ENCODE assay signal across 10 mouse cellular contexts in the genomic region with DNA sequence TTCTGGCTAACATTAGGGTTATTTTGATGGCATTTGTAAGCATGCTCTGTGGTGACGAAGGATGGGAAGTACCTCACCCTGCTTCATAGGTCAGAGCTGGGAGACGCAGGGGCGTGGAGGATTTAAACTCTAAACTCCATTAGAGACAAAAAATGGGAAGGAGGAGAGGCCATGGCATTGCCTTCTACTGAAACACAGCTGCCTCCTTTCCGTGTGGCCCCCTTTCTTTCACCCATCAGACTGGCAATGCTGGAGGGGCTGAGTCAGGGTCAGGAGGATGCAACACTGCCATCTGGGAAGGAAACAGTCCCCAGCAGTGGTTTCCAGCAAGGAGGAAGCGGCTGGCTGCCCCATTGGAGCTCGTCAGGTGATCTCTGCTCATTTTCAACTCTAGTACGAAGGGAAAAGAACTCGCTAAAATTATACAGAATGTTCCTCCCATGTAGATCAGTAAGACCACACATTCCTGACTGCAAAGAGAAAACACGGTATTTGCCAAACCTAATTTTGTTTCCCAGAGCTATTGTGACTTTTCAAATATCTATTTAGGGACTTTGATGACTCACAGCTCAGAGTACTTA. TPM values are rescaled to one million over a fixed set of nuclear protein-coding genes. Genes with fewer than 3 reads are reported as not detected.
DNase-seq lines count a peak whose midpoint lies in the region; TF ChIP-seq lines count a peak whose summit lies in the region.
"Had no signal": no experiment of that assay in that cellular context is flagged by ENCODE, and none has a peak within 500 bp of the region (broad histone marks: within the 10 kb centered on the region; RNA-seq: fewer than 3 reads in every experiment).

No protein-coding gene starts in this region.

- H3K36me3 ChIP-seq in kidney, adult 2 months (ENCODE audit: control insufficient read depth, insufficient read depth, low read length): no peaks in the 10 kb centered on the region
- H3K36me3 ChIP-seq: hindbrain, embryonic 12.5 days; limb, embryonic 15.5 days had no signal

- TF ChIP-seq CTCF in kidney, adult 2 months (conservative IDR thresholded peaks at IDR 0.05; ENCODE audit: insufficient read depth, insufficient read length, low read depth, low read length): no peak
- TF ChIP-seq CTCF in bone marrow macrophage, adult 2 months (IDR thresholded peaks at IDR 0.05; ENCODE audit: low read depth, low read length): no peak

- H3K27ac ChIP-seq in kidney, adult 2 months (ENCODE audit: insufficient read depth, low read depth, low read length): peak overlapping the region; percentile 42
- peak overlapping the region; percentile 95 for H3K27ac ChIP-seq in bone marrow macrophage, adult 2 months (ENCODE audit: insufficient read depth, low read depth, low read length)
- H3K27ac ChIP-seq: limb, embryonic 15.5 days had no signal

- DNase-seq in cerebellum, adult 18-20 months: peak; percentile 41 to 52
- DNase-seq in cerebellum, adult 8-10 months: no peak
- peak; percentile 29 for DNase-seq in kidney, adult 2 months
- DNase-seq in kidney, postnatal 4 days: no peak
- peak; percentile 53 to 59 for DNase-seq in heart, postnatal 10 days
- no peak for DNase-seq in urinary bladder, postnatal 14 days (ENCODE audit: low spot score)
- no peak for DNase-seq in retina, postnatal 1 day

- no peak for TF ChIP-seq POLR2A in kidney, adult 2 months (IDR thresholded peaks at IDR 0.05; ENCODE audit: low read depth, low read length)
- TF ChIP-seq POLR2A in bone marrow macrophage, adult 2 months (IDR thresholded peaks at IDR 0.05; ENCODE audit: borderline replicate concordance, low read depth, low read length): no peak

- H3K27me3 ChIP-seq in kidney, adult 2 months (replicated peaks; ENCODE audit: control insufficient read depth, insufficient read depth, low read length): no peaks in the 10 kb centered on the region
- H3K27me3 ChIP-seq: hindbrain, embryonic 12.5 days; limb, embryonic 15.5 days had no signal

- intact Hi-C loops in heart, postnatal 10 days (cut with DNase I): loop anchor here (5.0 kb wide), 1 partner anchor 36 kb away; no protein-coding TSS in a partner anchor

- WGBS in kidney, adult 2 months: 65% methylated on average over 9 of the region's 9 CpGs

- H3K4me1 ChIP-seq in kidney, adult 2 months (ENCODE audit: control insufficient read depth, insufficient read depth, low read length): 0 out of 2 replicates have a peak, but pooled peaks cover 2% of the 10 kb centered on the region
- peaks cover 60% of the 10 kb centered on the region for H3K4me1 ChIP-seq in bone marrow macrophage, adult 2 months (ENCODE audit: control insufficient read depth, insufficient read depth, low read length)

- H3K4me3 ChIP-seq in kidney, adult 2 months (ENCODE audit: insufficient read depth, low read depth, low read length): no peak overlapping the region
- no peak overlapping the region for H3K4me3 ChIP-seq in bone marrow macrophage, adult 2 months (ENCODE audit: insufficient read depth, low read length)
- H3K4me3 ChIP-seq: hindbrain, embryonic 12.5 days; limb, embryonic 15.5 days had no signal

RNA-seq across cellular contexts. Expression of a gene that starts 5.2 kb away (rescaled TPM):
- polyA plus RNA-seq in kidney, adult 2 months (2012; rRNA removed): 32.4 and 33.2 TPM in 2 replicates
- polyA plus RNA-seq in bone marrow macrophage, adult 2 months (2012; ENCODE audit: insufficient read depth, insufficient read length, missing spikeins): 298 and 305 TPM in 2 replicates
- 100 to 1,000 TPM; 111 to 118 TPM for total RNA-seq in heart, postnatal 10 days (2021)

RNA-seq across cellular contexts. Expression of a gene that starts 57.3 kb away (rescaled TPM):
- polyA plus RNA-seq in kidney, adult 2 months (2012; rRNA removed): 6.7 and 7.9 TPM in 2 replicates
- 18.6 and 22.9 TPM in 2 replicates for polyA plus RNA-seq in bone marrow macrophage, adult 2 months (2012; ENCODE audit: insufficient read depth, insufficient read length, missing spikeins)
- 10 to 100 TPM; 24.7 to 34.4 TPM for total RNA-seq in heart, postnatal 10 days (2021)

Comparison
In these comparisons a context has a peak if more than half of its experiments do, and no peak if none do; other contexts are left out.
1. DNase-seq: peak in cerebellum, adult 18-20 months (2 of 2), kidney, adult 2 months (single experiment) and heart, postnatal 10 days (2 of 2); none in cerebellum, adult 8-10 months (single experiment), kidney, postnatal 4 days (0 of 2), urinary bladder, postnatal 14 days (single experiment) and retina, postnatal 1 day (single experiment).